Mouse (Mus musculus): Measurements from ENCODE around the gene Enpp1. TPM values are rescaled to one million over a fixed set of nuclear protein-coding genes. Genes with fewer than 3 reads are reported as not detected.

Gene Enpp1
- total RNA-seq, 2 experiments from 2014 or later = 3.4 TPM

- no peak for DNase-seq (ENCODE audit: low spot score in 2 of 2)
Measured at GRCm38 (mm10) chr10:24711071-24711470, 888 bp downstream of the Enpp1 start.

DNA sequence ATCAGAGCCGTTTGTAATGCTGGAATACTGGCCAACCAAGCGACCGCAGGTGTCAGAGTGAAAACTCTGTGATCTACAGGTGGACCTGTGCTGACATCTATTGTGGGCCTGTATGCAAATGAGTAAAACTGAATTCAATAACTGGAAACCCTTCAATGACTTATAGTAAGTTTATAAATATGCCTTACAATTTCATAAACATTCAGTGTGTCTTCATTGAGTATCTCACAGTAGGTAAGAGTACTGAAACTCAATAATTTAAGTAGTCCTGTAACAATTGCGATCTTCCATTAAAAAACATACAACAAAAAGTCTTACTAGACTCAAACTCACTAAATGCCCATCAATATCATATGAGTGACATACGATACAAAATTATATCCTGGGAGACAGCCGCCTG is 1.6 kb downstream of the Enpp1 start:
- no peak for DNase-seq (ENCODE audit: low spot score in 2 of 2)

GRCm38 (mm10) chr10:24707745-24708144 is 4.2 kb downstream of the Enpp1 start:
- DNase-seq (ENCODE audit: low spot score in 2 of 2) = no peak

- DNase-seq (ENCODE audit: low spot score in 2 of 2) = no peak
Measured at GRCm38 (mm10) chr10:24706431-24707140, 5.4 kb downstream of the Enpp1 start.

- no peak for DNase-seq (ENCODE audit: low spot score in 2 of 2)
Measured at GRCm38 (mm10) chr10:24702698-24703097, 9.3 kb downstream of the Enpp1 start.

DNA sequence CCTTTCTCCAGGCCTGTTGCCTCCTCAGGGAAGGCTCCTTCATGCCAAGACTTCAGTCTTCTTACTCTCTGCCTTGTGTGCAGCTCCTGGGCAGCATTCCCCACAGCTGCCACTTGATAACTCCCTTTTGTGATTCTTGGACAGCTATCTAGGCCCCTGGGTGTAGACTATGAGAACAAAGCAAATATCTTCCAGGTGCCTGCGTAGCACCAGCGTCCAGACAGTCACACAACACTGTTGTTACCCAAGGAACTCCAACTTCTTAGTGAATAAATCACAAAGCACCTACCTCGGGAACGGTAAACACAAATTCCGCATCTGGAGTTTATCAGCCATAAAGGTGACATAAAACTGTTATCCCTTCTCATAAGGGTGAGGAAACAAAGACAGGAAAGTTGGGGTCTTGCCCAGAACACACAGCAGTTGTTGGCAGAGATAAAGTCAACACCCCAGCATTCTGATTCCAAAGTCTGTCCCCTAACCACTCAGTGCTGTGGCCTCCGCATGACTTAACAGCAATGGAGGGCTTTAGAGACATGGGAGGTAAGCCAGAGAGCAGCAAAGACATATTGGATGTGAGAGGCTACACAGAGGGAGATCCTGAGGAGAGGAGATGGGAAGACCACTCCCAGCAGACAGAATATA is 13.7 kb downstream of the Enpp1 start:
- no peak for DNase-seq (ENCODE audit: low spot score in 2 of 2)

DNA sequence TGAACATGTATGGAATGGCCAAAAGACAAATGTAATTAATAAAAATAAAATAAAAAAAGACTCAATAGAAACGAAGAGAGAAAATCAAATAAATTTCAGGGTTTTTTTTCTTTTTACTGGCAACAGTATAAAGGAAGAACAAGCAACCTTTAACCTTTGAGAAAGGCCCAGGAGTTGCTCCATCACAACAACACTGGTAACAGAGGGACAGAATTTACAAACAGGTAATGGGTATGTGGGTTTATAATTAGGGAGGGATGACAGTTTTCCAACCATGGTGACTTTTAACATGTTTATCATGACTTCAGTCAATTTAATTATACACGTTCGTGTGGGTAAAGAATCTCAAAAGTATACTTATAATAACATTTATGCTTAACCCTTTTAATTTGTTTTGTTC is 15.2 kb downstream of the Enpp1 start:
- DNase-seq (ENCODE audit: low spot score in 2 of 2) = no peak

- no peak for DNase-seq (ENCODE audit: low spot score in 2 of 2)
Measured at GRCm38 (mm10) chr10:24695786-24696185, 16.2 kb downstream of the Enpp1 start.

DNA sequence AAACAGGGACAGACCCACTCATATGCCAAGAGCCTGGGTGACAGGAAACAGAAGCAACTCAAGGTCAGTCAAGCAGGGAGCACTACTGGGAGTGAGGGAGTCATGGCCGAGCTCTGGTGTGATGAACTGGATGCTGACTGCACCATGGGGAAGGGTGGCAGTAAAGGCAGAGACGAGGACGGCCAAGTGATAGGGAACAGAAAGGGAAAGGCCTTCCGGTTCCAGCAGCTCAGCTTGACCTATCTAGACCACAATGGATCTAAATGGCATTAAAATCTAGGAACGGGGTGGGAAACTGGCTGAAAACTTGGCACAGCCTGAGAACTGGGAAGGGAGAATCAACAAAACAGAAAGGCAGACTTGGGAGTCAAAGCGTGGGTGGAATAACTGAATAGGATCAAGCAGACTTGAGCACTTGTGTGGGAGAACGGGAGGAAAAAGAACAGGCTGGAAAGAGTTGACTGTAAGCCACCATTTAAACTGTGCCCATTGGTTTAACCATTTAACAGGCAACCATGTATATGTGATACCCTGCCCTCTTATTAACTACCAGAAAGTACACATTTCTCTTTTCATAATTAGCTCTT is 29.3 kb downstream of the Enpp1 start:
- DNase-seq (ENCODE audit: low spot score in 2 of 2) = peak in 1 of 2 experiments; percentile 29

GRCm38 (mm10) chr10:24677681-24678080 is 34.3 kb downstream of the Enpp1 start:
- DNase-seq (ENCODE audit: low spot score in 2 of 2) = no peak

- no peak for DNase-seq (ENCODE audit: low spot score in 2 of 2)
Measured at GRCm38 (mm10) chr10:24674261-24674660, 37.7 kb downstream of the Enpp1 start.

DNA sequence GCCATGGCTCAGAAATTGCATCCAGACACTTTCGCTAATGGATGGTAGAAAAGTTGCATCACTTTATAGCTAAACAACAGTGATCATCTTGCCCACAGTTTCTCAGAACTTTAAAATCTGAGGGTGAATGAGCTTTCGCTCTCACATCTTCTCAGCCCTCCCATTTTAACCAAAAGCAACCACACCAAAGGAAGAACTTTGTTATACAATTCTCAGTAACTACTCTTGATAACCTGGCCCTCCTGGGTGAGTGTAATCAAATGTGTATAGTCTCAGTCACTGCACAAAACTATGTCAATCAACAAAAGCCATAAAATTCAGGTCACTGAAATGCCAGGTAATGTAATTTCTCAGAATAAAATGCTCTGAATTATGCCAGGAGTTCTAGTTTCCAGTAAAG is 39.0 kb downstream of the Enpp1 start:
- no peak for DNase-seq (ENCODE audit: low spot score in 2 of 2)

GRCm38 (mm10) chr10:24670548-24670947 is 41.4 kb downstream of the Enpp1 start:
- DNase-seq (ENCODE audit: low spot score in 2 of 2) = no peak

- no peak for DNase-seq (ENCODE audit: low spot score in 2 of 2)
Measured at GRCm38 (mm10) chr10:24650990-24651569, 60.9 kb downstream of the Enpp1 start.

GRCm38 (mm10) chr10:24647996-24648738 is 63.8 kb downstream of the Enpp1 start:
- no peak for DNase-seq (ENCODE audit: low spot score in 2 of 2)

DNA sequence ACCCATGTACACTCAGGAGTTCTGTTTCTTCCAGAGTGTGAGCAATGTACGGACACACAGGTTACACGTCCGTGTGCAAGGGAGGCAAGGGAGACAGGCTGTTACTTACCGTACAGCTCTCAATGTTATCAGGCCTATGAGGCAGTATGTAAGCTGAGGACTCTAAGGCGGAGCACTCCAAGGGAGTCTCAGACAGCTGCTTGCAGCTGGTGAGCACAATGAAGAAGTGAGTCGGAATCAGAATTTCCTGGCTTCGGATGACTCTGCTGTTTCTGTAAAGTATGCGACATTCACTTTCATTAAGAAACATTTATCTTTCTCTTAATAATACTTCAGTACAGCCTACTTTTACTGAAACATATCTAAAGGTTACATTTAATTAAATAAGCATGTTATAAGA is 66.8 kb downstream of the Enpp1 start:
- DNase-seq (ENCODE audit: low spot score in 2 of 2) = no peak

DNA sequence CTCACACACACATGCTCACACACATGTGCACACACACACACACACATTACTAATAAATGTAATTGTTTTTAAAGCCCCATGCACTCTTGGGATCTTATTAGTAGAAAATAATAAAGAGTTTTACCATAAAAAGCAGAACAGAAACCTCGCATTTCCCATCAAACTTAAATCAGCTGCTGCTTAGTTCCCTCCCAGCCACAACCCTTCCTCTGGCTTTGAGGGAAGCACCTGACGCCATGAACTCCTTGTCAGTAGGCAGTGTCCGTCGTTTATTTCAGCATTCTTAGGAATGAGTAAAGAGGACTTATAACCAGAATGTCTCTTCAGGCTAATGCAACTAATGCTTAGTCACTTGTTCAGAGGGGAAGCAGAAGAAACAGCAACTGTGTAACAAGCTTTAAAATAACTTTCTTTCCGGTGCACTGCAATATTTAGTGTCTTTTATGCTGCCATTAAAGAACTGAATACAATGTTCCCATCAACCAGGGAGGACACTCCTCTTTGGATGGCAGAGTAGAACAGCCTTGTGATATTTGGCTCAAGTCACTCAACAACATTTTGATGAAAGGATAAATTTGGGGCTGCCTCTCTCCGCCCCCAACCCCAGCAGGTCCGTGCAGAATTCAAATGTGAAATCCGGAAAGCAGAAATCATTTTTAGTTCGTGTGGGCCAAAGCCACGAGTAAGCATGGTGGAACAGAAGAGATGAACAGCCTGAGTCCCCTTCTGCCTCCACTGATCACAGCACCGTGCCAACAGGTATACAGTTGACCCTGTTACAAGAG is 69.0 kb downstream of the Enpp1 start:
- DNase-seq (ENCODE audit: low spot score in 2 of 2) = peak; percentile 13 to 74

DNA sequence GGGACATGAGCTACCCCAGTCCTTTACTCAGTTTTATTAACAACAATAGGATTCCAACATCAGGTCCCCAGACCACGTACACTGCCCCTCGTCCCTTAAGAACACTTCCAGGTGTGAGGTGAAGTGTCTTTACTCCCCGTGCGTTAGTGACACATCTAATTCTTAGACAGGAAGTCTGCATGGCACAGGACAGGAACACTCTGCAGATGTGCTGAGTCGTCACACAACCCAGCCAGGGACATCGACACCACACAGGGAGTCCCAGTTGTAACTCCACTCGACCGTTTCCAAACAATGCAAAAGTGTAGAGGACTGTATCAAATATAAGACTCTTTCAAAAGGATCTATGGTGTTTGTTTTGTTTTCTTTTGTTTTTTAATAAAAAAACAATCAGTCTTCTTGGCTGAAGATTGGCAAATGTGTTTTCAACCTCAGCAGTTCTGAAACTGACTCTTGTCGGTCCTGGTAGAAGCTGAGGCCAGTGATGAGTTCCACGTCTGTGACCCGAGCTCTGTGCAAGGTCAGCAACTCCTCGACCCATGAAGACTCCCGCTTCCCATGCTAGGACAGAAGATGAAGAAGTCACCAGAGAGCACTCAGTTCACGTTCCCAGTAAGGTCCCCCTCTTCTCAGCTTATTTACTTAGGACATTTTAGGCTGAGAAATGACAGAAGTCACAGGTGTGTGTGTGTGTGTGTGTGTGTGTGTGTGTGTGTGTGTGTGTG is 70.4 kb downstream of the Enpp1 start:
- DNase-seq (ENCODE audit: low spot score in 2 of 2) = no peak

GRCm38 (mm10) chr10:24640186-24640875 is 71.6 kb downstream of the Enpp1 start:
- DNase-seq (ENCODE audit: low spot score in 2 of 2) = no peak
